Mouse (Mus musculus) stomach, postnatal 0 days (tissue): ENCODE measurements around the gene Wdr45.

ENCODE experiments used
- CTCF ChIP-seq: IDR thresholded peaks from 2 replicates; pipeline ENCODE4 v1.5.1; 2016; ENCODE audit warnings: antibody characterized with exemption, low read depth, mild to moderate bottlenecking, moderate library complexity
- EP300 ChIP-seq: optimal IDR thresholded peaks from 2 replicates; pipeline ENCODE3; 2016; ENCODE audit warnings: antibody characterized with exemption

DNA sequence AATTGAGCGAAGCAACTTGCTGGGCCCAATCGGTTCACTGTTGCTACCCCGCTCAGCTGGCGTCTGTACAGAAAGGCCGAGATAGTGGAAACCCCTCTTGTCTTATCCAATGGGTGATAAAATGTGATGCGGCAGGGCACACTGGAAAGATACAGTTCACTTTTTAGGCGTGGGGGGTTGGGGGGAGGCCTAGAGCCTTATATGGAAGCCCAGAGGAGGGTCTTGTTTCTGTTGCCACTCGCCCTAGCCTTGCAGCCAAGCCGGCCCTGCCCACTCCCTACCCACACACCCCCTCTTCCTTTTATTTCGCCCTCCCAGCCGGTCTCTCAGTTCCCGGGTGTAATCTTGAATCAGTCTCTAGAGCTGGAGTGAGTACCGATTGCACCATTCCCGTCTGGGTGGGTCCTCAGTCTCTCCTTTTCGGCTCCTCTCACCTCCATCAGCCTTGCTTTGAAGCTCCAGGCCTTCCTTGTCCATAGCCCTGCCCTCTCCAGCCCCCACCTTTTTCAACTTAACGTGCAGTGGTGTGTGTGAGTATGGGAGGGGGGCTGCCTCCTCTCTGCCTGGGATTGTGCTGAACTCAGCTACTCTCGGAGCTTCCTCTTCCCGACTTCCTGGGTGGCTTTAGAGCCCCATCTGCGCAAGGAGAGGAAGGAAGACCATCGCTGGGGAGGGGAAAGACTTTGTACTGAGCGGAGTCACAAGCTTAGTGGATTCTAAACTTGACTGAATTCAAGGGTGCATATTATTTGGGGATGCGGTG is 49.7 kb downstream of the Wdr45 start:
- no peak for TF ChIP-seq CTCF
- TF ChIP-seq EP300: no peak
